Mouse (Mus musculus): ENCODE results near the gene Cacng2. TPM values are rescaled to one million over a fixed set of nuclear protein-coding genes. Genes with fewer than 3 reads are reported as not detected.
A peak's percentile ranks its signal among the peaks of the same experiment; 100 is the strongest.

The Cacng2 gene
- polyA plus RNA-seq, 1 experiment from 2014 or later = 0.22 TPM

GRCm38 (mm10) chr15:77956404-77956901, 163.4 kb downstream of the Cacng2 start, which contains the start of gene Foxred2:
Gene Foxred2 (minus strand): TSS chr15:77956722.
- peak within 1 kb of the TSS; percentile 66 for H3K4me3 ChIP-seq

GRCm38 (mm10) chr15:77955440-77956403, 164.1 kb downstream of the Cacng2 start:
- peak overlapping the region; percentile 80 for H3K27ac ChIP-seq (replicated peaks)
- no peaks in the 10 kb centered on the region for H3K9me3 ChIP-seq (replicated peaks)
- peaks cover 43% of the 10 kb centered on the region for H3K36me3 ChIP-seq
- H3K27me3 ChIP-seq (ENCODE audit: low read depth, poor library complexity, severe bottlenecking) = peaks cover 43% of the 10 kb centered on the region
- H3K4me3 ChIP-seq = peak overlapping the region; percentile 66
- peaks cover 29% of the 10 kb centered on the region for H3K4me1 ChIP-seq
- WGBS = 11% methylated on average over 52 of the region's 52 CpGs
- peak; percentile 36 for DNase-seq (ENCODE audit: low spot score)

More at GRCm38 (mm10) chr15:77956404-77956901, 163.4 kb downstream of the Cacng2 start, which contains the start of gene Foxred2:
- H3K9me3 ChIP-seq (replicated peaks) = no peaks in the 10 kb centered on the region
- peaks cover 50% of the 10 kb centered on the region for H3K36me3 ChIP-seq
- WGBS = under 1% methylated on average over 39 of the region's 39 CpGs
- peak within 1 kb of the TSS; percentile 80 for H3K27ac ChIP-seq (replicated peaks)
- peaks cover 43% of the 10 kb centered on the region for H3K27me3 ChIP-seq (ENCODE audit: low read depth, poor library complexity, severe bottlenecking)
- peaks cover 29% of the 10 kb centered on the region for H3K4me1 ChIP-seq
- DNase-seq (ENCODE audit: low spot score) = peak; percentile 87

GRCm38 (mm10) chr15:77954362-77954761, 165.5 kb downstream of the Cacng2 start:
- WGBS = 94% methylated on average over 2 of the region's 2 CpGs
- peaks cover 29% of the 10 kb centered on the region for H3K36me3 ChIP-seq
- H3K4me3 ChIP-seq = no peak overlapping the region
- no peak for DNase-seq (ENCODE audit: low spot score)
- H3K4me1 ChIP-seq = peaks cover 29% of the 10 kb centered on the region
- no peaks in the 10 kb centered on the region for H3K9me3 ChIP-seq (replicated peaks)
- H3K27ac ChIP-seq (replicated peaks) = no peak overlapping the region
- H3K27me3 ChIP-seq (ENCODE audit: low read depth, poor library complexity, severe bottlenecking) = peaks cover 43% of the 10 kb centered on the region

- Histone ChIP-seq H3K27me3 (ENCODE audit: low read depth, poor library complexity, severe bottlenecking) (peaks cover 38% of the 10 kb centered on the region), H3K4me3 (no peak overlapping the region), H3K4me1 (peaks cover 29% of the 10 kb centered on the region), H3K27ac (replicated peaks) (no peak overlapping the region), H3K9me3 (replicated peaks) (no peaks in the 10 kb centered on the region), H3K36me3 (peaks cover 26% of the 10 kb centered on the region)
- 89% methylated on average over 3 of the region's 3 CpGs for WGBS
- no peak for DNase-seq (ENCODE audit: low spot score)
Measured at GRCm38 (mm10) chr15:77952921-77953320, 166.9 kb downstream of the Cacng2 start.

- Histone ChIP-seq H3K4me1 (peaks cover 3% of the 10 kb centered on the region; the same call in 1 of the 2 replicates), H3K9me3 (replicated peaks) (no peaks in the 10 kb centered on the region), H3K4me3 (no peak overlapping the region), H3K27me3 (ENCODE audit: low read depth, poor library complexity, severe bottlenecking) (peaks cover 6% of the 10 kb centered on the region; the same call in 1 of the 2 replicates), H3K27ac (replicated peaks) (no peak overlapping the region), H3K36me3 (peaks cover 57% of the 10 kb centered on the region)
- no peak for DNase-seq (ENCODE audit: low spot score)
- 93% methylated on average over 7 of the region's 7 CpGs for WGBS
Measured at GRCm38 (mm10) chr15:77949061-77949460, 170.8 kb downstream of the Cacng2 start.

GRCm38 (mm10) chr15:77945711-77946110, 174.1 kb downstream of the Cacng2 start:
- Histone ChIP-seq H3K36me3 (peaks cover 66% of the 10 kb centered on the region), H3K4me3 (no peak overlapping the region), H3K4me1 (no peaks in the 10 kb centered on the region), H3K27me3 (ENCODE audit: low read depth, poor library complexity, severe bottlenecking) (no peaks in the 10 kb centered on the region), H3K27ac (replicated peaks) (no peak overlapping the region), H3K9me3 (replicated peaks) (no peaks in the 10 kb centered on the region)
- WGBS = 87% methylated on average over 4 of the region's 4 CpGs
- DNase-seq (ENCODE audit: low spot score) = no peak

Other genes with a start within 250 kb of the Cacng2 start
- 285 and 291 TPM in 2 replicates for gene Txn2, start 191.0 kb downstream of the Cacng2 start, polyA plus RNA-seq (2016; fragmentation: Nextera tagmentation; extraction: Ambion mirVana)
- gene Foxred2, start 163.3 kb downstream of the Cacng2 start, polyA plus RNA-seq (2016; fragmentation: Nextera tagmentation; extraction: Ambion mirVana) = 6.4 and 6.5 TPM in 2 replicates
- gene Eif3d, start 149.2 kb downstream of the Cacng2 start, polyA plus RNA-seq (2016; fragmentation: Nextera tagmentation; extraction: Ambion mirVana) = 240 and 263 TPM in 2 replicates
- 172 and 181 TPM in 2 replicates for gene Ift27, start 54.1 kb upstream of the Cacng2 start, polyA plus RNA-seq (2016; fragmentation: Nextera tagmentation; extraction: Ambion mirVana)
- 0.12 TPM in 1 of 2 replicates, not detected in the other for gene Pvalb, start 86.4 kb upstream of the Cacng2 start, polyA plus RNA-seq (2016; fragmentation: Nextera tagmentation; extraction: Ambion mirVana)
- 3.5 and 6.6 TPM in 2 replicates for gene Ncf4, start 124.8 kb upstream of the Cacng2 start, polyA plus RNA-seq (2016; fragmentation: Nextera tagmentation; extraction: Ambion mirVana)
- gene Csf2rb2, start 185.7 kb upstream of the Cacng2 start, polyA plus RNA-seq (2016; fragmentation: Nextera tagmentation; extraction: Ambion mirVana) = 0.29 and 0.37 TPM in 2 replicates
- 2.7 and 3.5 TPM in 2 replicates for gene Csf2rb, start 205.7 kb upstream of the Cacng2 start, polyA plus RNA-seq (2016; fragmentation: Nextera tagmentation; extraction: Ambion mirVana)